In the genomic region with DNA sequence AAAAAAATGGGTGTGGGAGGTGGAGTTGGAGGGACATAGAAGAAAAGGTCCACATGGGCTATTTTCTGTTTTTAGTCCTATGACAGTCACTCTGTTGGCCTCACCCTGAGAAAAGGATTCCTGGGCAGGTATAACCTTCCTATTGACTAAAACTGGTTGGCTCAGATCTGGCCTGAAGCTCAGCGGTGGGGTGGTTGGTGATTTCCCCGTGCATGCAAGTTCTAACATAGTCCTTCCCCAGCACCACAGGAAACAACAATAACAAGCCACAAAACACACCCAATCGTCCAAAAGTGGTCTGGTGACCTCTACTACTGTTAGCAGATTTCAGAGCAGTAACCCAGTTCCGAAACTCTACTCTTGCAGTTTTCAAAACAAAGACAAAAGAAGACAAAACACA, we compare ENCODE assay signal across 21 mouse cellular contexts. TPM values are rescaled to one million over a fixed set of nuclear protein-coding genes. Genes with fewer than 3 reads are reported as not detected.
A peak's percentile ranks its signal among the peaks of the same experiment; 100 is the strongest.
DNase-seq lines count a peak whose midpoint lies in the region.
"Had no signal": no experiment of that assay in that cellular context is flagged by ENCODE, and none has a peak within 500 bp of the region (broad histone marks: within the 10 kb centered on the region; RNA-seq: fewer than 3 reads in every experiment).

No protein-coding gene starts in this region.

- DNase-seq in heart, adult 11 months, result peak; percentile 63
- no peak for DNase-seq in heart, postnatal 4 days
- DNase-seq in urinary bladder, postnatal 36 days (ENCODE audit: low spot score in 2 of 2), result peak; percentile 36 to 58
- DNase-seq in urinary bladder, postnatal 4 days (ENCODE audit: low spot score in 2 of 2), result no peak
- peak; percentile 9 for DNase-seq in induced T-regulatory cell, adult 2 months (ENCODE audit: low read depth)
- DNase-seq in cerebellum, adult 18-20 months, result no peak
- DNase-seq in kidney, adult 9 months, result no peak
- DNase-seq: adrenal gland, adult 8-10 months; adrenal gland, postnatal 14 days; adrenal gland, postnatal 36 days; B cell, adult 2 months; cerebellum, adult 11-12 months; cerebellum, adult 8-10 months; cerebellum, adult 9-11 months; cerebellum, postnatal 14 days; cerebellum, postnatal 36 days; embryo, embryonic 11 days had no signal

RNA-seq across cellular contexts. Expression of a gene that starts 10.0 kb away (rescaled TPM):
- total RNA-seq in heart, postnatal 4 days (2021), result 10 to 100 TPM; 18.8 to 21.3 TPM

RNA-seq across cellular contexts. Expression of a gene that starts 52.7 kb away (rescaled TPM):
- not detected for total RNA-seq in heart, postnatal 4 days (2021)
- total RNA-seq: adrenal gland, adult 18-20 months; adrenal gland, adult 8-10 months; adrenal gland, postnatal 14 days; adrenal gland, postnatal 36 days; common myeloid progenitor, adult 5-6 weeks; ES-E14; MEL had no signal

Comparison
In these comparisons a context has a peak if more than half of its experiments do, and no peak if none do; other contexts are left out.
1. DNase-seq: peak in heart, adult 11 months (single experiment), urinary bladder, postnatal 36 days (2 of 2) and induced T-regulatory cell, adult 2 months (single experiment); none in heart, postnatal 4 days (single experiment), urinary bladder, postnatal 4 days (0 of 2), cerebellum, adult 18-20 months (0 of 2) and kidney, adult 9 months (single experiment).